Mouse (Mus musculus): ENCODE data around the gene Klhl20.
A peak's percentile ranks its signal among the peaks of the same experiment; 100 is the strongest.

The Klhl20 gene

GRCm38 (mm10) chr1:161070352-161071271 is 60.7 kb downstream of the Klhl20 start, which contains the start of the genes Dars2 and Cenpl:
Gene Dars2, minus strand, starts transcription at chr1:161070658.
Gene Cenpl, plus strand, starts transcription at chr1:161070713.
- peak; percentile 92 for DNase-seq

- DNase-seq = no peak
These were observed 68.0 kb downstream of the Klhl20 start for GRCm38 (mm10) chr1:161063351-161063750.

- no peak for DNase-seq
These were observed 74.1 kb downstream of the Klhl20 start for GRCm38 (mm10) chr1:161057164-161057563.

GRCm38 (mm10) chr1:161046972-161047371 is 84.3 kb downstream of the Klhl20 start:
- DNase-seq = no peak

GRCm38 (mm10) chr1:161041261-161042020 is 89.9 kb downstream of the Klhl20 start:
- no peak for DNase-seq

GRCm38 (mm10) chr1:161040855-161041254 is 90.5 kb downstream of the Klhl20 start:
- no peak for DNase-seq

- DNase-seq = no peak
These were observed 90.9 kb downstream of the Klhl20 start for GRCm38 (mm10) chr1:161040426-161040770.

GRCm38 (mm10) chr1:161039741-161040425 is 91.4 kb downstream of the Klhl20 start:
- peak; percentile 51 for DNase-seq

- DNase-seq = peak; percentile 53
These were observed 92.2 kb downstream of the Klhl20 start for GRCm38 (mm10) chr1:161038968-161039721.

All from liver (tissue).